Mouse (Mus musculus) lung, postnatal 0 days (tissue): ENCODE results near the gene Psmb3. TPM values are rescaled to one million over a fixed set of nuclear protein-coding genes. Genes with fewer than 3 reads are reported as not detected.

Experiments
- ATAC-seq: fragments of 200-750 bp; cut with Nextera tagmentation; 2 replicates; pipeline ENCODE4 v1.8.0; 2017; ENCODE audit warnings: moderate library complexity
- DNase-seq: peaks from one replicate; pipeline ENCODE4 v3.0.0-alpha.2; 2016; ENCODE audit warnings: low spot score
- H3K27ac ChIP-seq: fragments of 300-500 bp; sonication (generic); 2 replicates; pipeline ENCODE4 v1.5.1; 2014; ENCODE audit warnings: antibody characterized with exemption, mild to moderate bottlenecking, low read length, mixed read lengths
- H3K27me3 ChIP-seq: fragments of 300-500 bp; sonication (generic); replicated peaks from 2 replicates; pipeline ENCODE4 v1.6.1; 2014; ENCODE audit warnings: low read length, mixed read lengths; ENCODE audit not compliant: insufficient read depth
- H3K36me3 ChIP-seq: fragments of 300-500 bp; sonication (generic); 2 replicates; pipeline ENCODE4 v1.6.1; 2014; ENCODE audit warnings: low read length, mixed read lengths; ENCODE audit not compliant: insufficient read depth
- H3K4me1 ChIP-seq: fragments of 300-500 bp; sonication (generic); 2 replicates; pipeline ENCODE4 v1.6.1; 2014; ENCODE audit warnings: antibody characterized with exemption, low read depth, low read length, mixed read lengths; ENCODE audit not compliant: insufficient read depth
- H3K4me2 ChIP-seq: fragments of 300-500 bp; sonication (generic); replicated peaks from 2 replicates; pipeline ENCODE4 v1.6.1; 2014; ENCODE audit warnings: low read depth, mild to moderate bottlenecking, low read length, moderate library complexity, mixed read lengths
- H3K4me3 ChIP-seq: fragments of 300-500 bp; sonication (generic); 2 replicates; pipeline ENCODE4 v1.5.1; 2014; ENCODE audit warnings: low read depth, low read length
- H3K9ac ChIP-seq: fragments of 300-500 bp; sonication (generic); replicated peaks from 2 replicates; pipeline ENCODE4 v1.6.1; 2014; ENCODE audit warnings: low read depth, mild to moderate bottlenecking
- H3K9me3 ChIP-seq: fragments of 300-500 bp; sonication (generic); 2 replicates; pipeline ENCODE4 v1.6.1; 2016; ENCODE audit warnings: low read length, mixed read lengths
- CTCF ChIP-seq: IDR thresholded peaks from 2 replicates; pipeline ENCODE4 v1.5.1; 2016; ENCODE audit warnings: antibody characterized with exemption, mild to moderate bottlenecking
- EP300 ChIP-seq: IDR thresholded peaks from 2 replicates; pipeline ENCODE4 v1.6.1; 2016; ENCODE audit warnings: antibody characterized with exemption, mild to moderate bottlenecking, control low read depth
- WGBS: fragments of 180-500 bp; shearing (Covaris S2); extraction: QIAGEN DNeasy Blood & Tissue Kit; methylation state at CpG from one replicate; pipeline ENCODE4 v1.1.7; 2014; 5-methylcytosine and 5-hydroxymethylcytosine counted together
- polyA plus RNA-seq: library from polyadenylated mRNA; unstranded; fragments of >200 nt; fragmentation: Nextera tagmentation; extraction: Ambion mirVana; gene quantifications from 2 replicates; pipeline ENCODE4 v1.2.1, GENCODE M21; 2015

Psmb3 gene
- polyA plus RNA-seq, 1 experiment from 2014 or later: 419 TPM

- 91% methylated on average over 8 of the region's 8 CpGs for WGBS
- no peaks in the 10 kb centered on the region for H3K9me3 ChIP-seq
- H3K4me3 ChIP-seq: no peak overlapping the region
- no peak for DNase-seq
- no peak for TF ChIP-seq EP300
- TF ChIP-seq CTCF: no peak
- no peak overlapping the region for H3K4me2 ChIP-seq
- no peak overlapping the region for H3K9ac ChIP-seq
- no peak overlapping the region for H3K27ac ChIP-seq
- no peak for ATAC-seq
- H3K36me3 ChIP-seq: peaks cover 28% of the 10 kb centered on the region
- no peaks in the 10 kb centered on the region for H3K4me1 ChIP-seq
- H3K27me3 ChIP-seq: no peaks in the 10 kb centered on the region
Observed at GRCm38 (mm10) chr11:97716021-97716420, 12.8 kb downstream of the Psmb3 start.

GRCm38 (mm10) chr11:97717369-97718280, 14.4 kb downstream of the Psmb3 start:
- Histone ChIP-seq H3K4me2 (no peak overlapping the region), H3K9ac (no peak overlapping the region), H3K4me3 (no peak overlapping the region), H3K27me3 (no peaks in the 10 kb centered on the region), H3K9me3 (no peaks in the 10 kb centered on the region), H3K4me1 (no peaks in the 10 kb centered on the region), H3K27ac (no peak overlapping the region), H3K36me3 (peaks cover 31% of the 10 kb centered on the region)
- TF ChIP-seq EP300 (no peak), CTCF (no peak)
- 79% methylated on average over 26 of the region's 26 CpGs for WGBS
- ATAC-seq (no peak), DNase-seq (no peak)

GRCm38 (mm10) chr11:97718281-97718860, 15.2 kb downstream of the Psmb3 start:
- whole genome bisulfite sequencing: 60% methylated on average over 14 of the region's 15 CpGs
- Histone ChIP-seq H3K27ac (no peak overlapping the region), H3K36me3 (peaks cover 34% of the 10 kb centered on the region), H3K27me3 (no peaks in the 10 kb centered on the region), H3K9me3 (no peaks in the 10 kb centered on the region), H3K4me2 (no peak overlapping the region), H3K9ac (no peak overlapping the region), H3K4me3 (no peak overlapping the region), H3K4me1 (no peaks in the 10 kb centered on the region)
- ATAC-seq (0 out of 2 replicates have a peak, but pooled peaks have one; percentile 10), DNase-seq (peak; percentile 26)
- TF ChIP-seq EP300: no peak
- no peak for TF ChIP-seq CTCF

- H3K27me3 ChIP-seq: no peaks in the 10 kb centered on the region
- WGBS: 81% methylated on average over 4 of the region's 4 CpGs
- DNase-seq (no peak), ATAC-seq (no peak)
- H3K27ac ChIP-seq: no peak overlapping the region
- TF ChIP-seq EP300 (no peak), CTCF (no peak)
- no peak overlapping the region for H3K4me3 ChIP-seq
- H3K36me3 ChIP-seq: peaks cover 36% of the 10 kb centered on the region
- no peak overlapping the region for H3K9ac ChIP-seq
- H3K4me1 ChIP-seq: no peaks in the 10 kb centered on the region
- H3K9me3 ChIP-seq: no peaks in the 10 kb centered on the region
- H3K4me2 ChIP-seq: no peak overlapping the region
Observed at GRCm38 (mm10) chr11:97719041-97719440, 15.8 kb downstream of the Psmb3 start.

GRCm38 (mm10) chr11:97721338-97721737, 18.1 kb downstream of the Psmb3 start:
- Histone ChIP-seq H3K4me1 (no peaks in the 10 kb centered on the region), H3K27ac (no peak overlapping the region), H3K4me3 (no peak overlapping the region), H3K36me3 (peaks cover 45% of the 10 kb centered on the region), H3K27me3 (no peaks in the 10 kb centered on the region), H3K9ac (no peak overlapping the region), H3K4me2 (no peak overlapping the region), H3K9me3 (no peaks in the 10 kb centered on the region)
- WGBS: 88% methylated on average over 4 of the region's 4 CpGs
- TF ChIP-seq CTCF: no peak
- TF ChIP-seq EP300: no peak
- DNase-seq (no peak), ATAC-seq (no peak)

- WGBS: 54% methylated on average over 7 of the region's 7 CpGs
- Histone ChIP-seq H3K36me3 (peaks cover 48% of the 10 kb centered on the region), H3K27me3 (no peaks in the 10 kb centered on the region), H3K9ac (no peak overlapping the region), H3K4me3 (no peak overlapping the region), H3K4me2 (no peak overlapping the region), H3K27ac (no peak overlapping the region), H3K4me1 (no peaks in the 10 kb centered on the region), H3K9me3 (no peaks in the 10 kb centered on the region)
- TF ChIP-seq CTCF: no peak
- TF ChIP-seq EP300: no peak
- ATAC-seq (peak; percentile 63), DNase-seq (peak; percentile 26)
Observed at GRCm38 (mm10) chr11:97723709-97724108, 20.5 kb downstream of the Psmb3 start.
